Mouse (Mus musculus): ENCODE results near the gene Ccdc39.

The Ccdc39 gene

GRCm38 (mm10) chr3:33843801-33844632 lies at the start of gene Ccdc39:
TSS of gene Ccdc39 (minus strand) at chr3:33844310.
- DNase-seq (ENCODE audit: low spot score): peak; percentile 87

GRCm38 (mm10) chr3:33893433-33893832 lies 49.3 kb upstream of the Ccdc39 start:
- no peak for DNase-seq (ENCODE audit: low spot score)

- DNase-seq (ENCODE audit: low spot score): peak; percentile 23
Measured at GRCm38 (mm10) chr3:33887438-33887837, 43.3 kb upstream of the Ccdc39 start.

- no peak for DNase-seq (ENCODE audit: low spot score)
Measured at GRCm38 (mm10) chr3:33883105-33883504, 39.0 kb upstream of the Ccdc39 start.

GRCm38 (mm10) chr3:33882695-33883094 lies 38.6 kb upstream of the Ccdc39 start:
- no peak for DNase-seq (ENCODE audit: low spot score)

- no peak for DNase-seq (ENCODE audit: low spot score)
Measured at GRCm38 (mm10) chr3:33878661-33879060, 34.6 kb upstream of the Ccdc39 start.

GRCm38 (mm10) chr3:33874456-33875286 lies 30.6 kb upstream of the Ccdc39 start:
- no peak for DNase-seq (ENCODE audit: low spot score)

- DNase-seq (ENCODE audit: low spot score): no peak
Measured at GRCm38 (mm10) chr3:33873837-33874236, 29.7 kb upstream of the Ccdc39 start.

- no peak for DNase-seq (ENCODE audit: low spot score)
Measured at GRCm38 (mm10) chr3:33873366-33873765, 29.3 kb upstream of the Ccdc39 start.

GRCm38 (mm10) chr3:33864000-33864540 lies 20.0 kb upstream of the Ccdc39 start:
- no peak for DNase-seq (ENCODE audit: low spot score)

GRCm38 (mm10) chr3:33858939-33859338 lies 14.8 kb upstream of the Ccdc39 start:
- DNase-seq (ENCODE audit: low spot score): no peak

GRCm38 (mm10) chr3:33853062-33853461 lies 9.0 kb upstream of the Ccdc39 start:
- DNase-seq (ENCODE audit: low spot score): no peak

GRCm38 (mm10) chr3:33850856-33851255 lies 6.7 kb upstream of the Ccdc39 start:
- no peak for DNase-seq (ENCODE audit: low spot score)

GRCm38 (mm10) chr3:33846639-33847038 lies 2.5 kb upstream of the Ccdc39 start:
- DNase-seq (ENCODE audit: low spot score): no peak

- DNase-seq (ENCODE audit: low spot score): no peak
Measured at GRCm38 (mm10) chr3:33838877-33839276, 5.2 kb downstream of the Ccdc39 start.

- no peak for DNase-seq (ENCODE audit: low spot score)
Measured at GRCm38 (mm10) chr3:33836576-33836975, 7.5 kb downstream of the Ccdc39 start.

GRCm38 (mm10) chr3:33832351-33832750 lies 11.8 kb downstream of the Ccdc39 start:
- no peak for DNase-seq (ENCODE audit: low spot score)

- DNase-seq (ENCODE audit: low spot score): peak; percentile 82
Measured at GRCm38 (mm10) chr3:33824135-33824946, 19.8 kb downstream of the Ccdc39 start.

- no peak for DNase-seq (ENCODE audit: low spot score)
Measured at GRCm38 (mm10) chr3:33807151-33807550, 37.0 kb downstream of the Ccdc39 start.

- peak; percentile 63 for DNase-seq (ENCODE audit: low spot score)
Measured at GRCm38 (mm10) chr3:33800513-33800820, 43.6 kb downstream of the Ccdc39 start.

- peak; percentile 97 for DNase-seq (ENCODE audit: low spot score)
Measured at GRCm38 (mm10) chr3:33799617-33800512, 44.2 kb downstream of the Ccdc39 start, which contains the start of gene Ttc14. TSS of gene Ttc14 (plus strand) at chr3:33799832.
